ENCODE assay signal across 1 mouse cellular context in genomic region chr7:28436271-28436904, GRCm38 (mm10).
TF ChIP-seq lines count a peak whose summit lies in the region.

No protein-coding gene starts in this region.

TF ChIP-seq in CH12.LX, 34 proteins besides CTCF, POLR2A, EP300 and RAD21:
- TF ChIP-seq MEF2A (IDR thresholded peaks at IDR 0.05; ENCODE audit: borderline replicate concordance, low read depth, low read length) (peak; percentile 39; the same call in 1 of the 2 replicates), USF1 (IDR thresholded peaks at IDR 0.05; ENCODE audit: low read depth, low read length) (no peak), NELFE (IDR thresholded peaks at IDR 0.05; ENCODE audit: low read depth, low read length) (no peak), GABPA (IDR thresholded peaks at IDR 0.05; ENCODE audit: insufficient replicate concordance, low read depth, low read length) (no peak), SIN3A (IDR thresholded peaks at IDR 0.05; ENCODE audit: low read length) (no peak), IRF4 (IDR thresholded peaks at IDR 0.05; ENCODE audit: low read depth, low read length) (0 out of 2 replicates have a peak, but pooled peaks have one; percentile 38), ZC3H11A (IDR thresholded peaks at IDR 0.05; ENCODE audit: low read depth, low read length) (no peak), MYC (IDR thresholded peaks at IDR 0.05; ENCODE audit: low read depth, low read length) (no peak), BHLHE40 (IDR thresholded peaks at IDR 0.05; ENCODE audit: low read depth, low read length) (no peak), POLR2AphosphoS2 (IDR thresholded peaks at IDR 0.05; ENCODE audit: low read depth, low read length) (no peak), CHD1 (IDR thresholded peaks at IDR 0.05; ENCODE audit: low read depth, low read length) (no peak), ELF1 (IDR thresholded peaks at IDR 0.05; ENCODE audit: low read depth, low read length) (peak; percentile 65; the same call in 1 of the 2 replicates), MXI1 (IDR thresholded peaks at IDR 0.05; ENCODE audit: low read depth, low read length) (peak; percentile 91), JUND (conservative IDR thresholded peaks at IDR 0.05; ENCODE audit: low read depth, low read length) (no peak), ZNF384 (IDR thresholded peaks at IDR 0.05; ENCODE audit: low read depth, low read length) (no peak), TCF12 (IDR thresholded peaks at IDR 0.05; ENCODE audit: low read depth, low read length) (peak; percentile 52), ZMIZ1 (IDR thresholded peaks at IDR 0.05; ENCODE audit: low read depth, low read length) (0 out of 2 replicates have a peak, but pooled peaks have one; percentile 64), PAX5 (IDR thresholded peaks at IDR 0.05; ENCODE audit: low read length) (no peak), JUN (IDR thresholded peaks at IDR 0.05; ENCODE audit: insufficient read depth, low read depth, low read length) (no peak), RCOR1 (conservative IDR thresholded peaks at IDR 0.05; ENCODE audit: low read depth, low read length) (no peak), HCFC1 (IDR thresholded peaks at IDR 0.05; ENCODE audit: low read depth, low read length) (no peak; the same call in 1 of the 2 replicates), MAZ (IDR thresholded peaks at IDR 0.05; ENCODE audit: low read depth, low read length) (peak; percentile 64; the same call in 1 of the 2 replicates), SMC3 (IDR thresholded peaks at IDR 0.05; ENCODE audit: low read depth, low read length) (peak; percentile 34), TBP (conservative IDR thresholded peaks at IDR 0.05; ENCODE audit: low read depth, low read length) (no peak), CHD2 (IDR thresholded peaks at IDR 0.05; ENCODE audit: low read length) (peak; percentile 93), KAT2A (IDR thresholded peaks at IDR 0.05; ENCODE audit: insufficient replicate concordance, low read length) (0 out of 2 replicates have a peak, but pooled peaks have one; percentile 39), ZKSCAN1 (IDR thresholded peaks at IDR 0.05; ENCODE audit: borderline replicate concordance, low read depth, low read length) (no peak), UBTF (IDR thresholded peaks at IDR 0.05; ENCODE audit: low read depth, low read length) (no peak), MAX (IDR thresholded peaks at IDR 0.05; ENCODE audit: low read length) (no peak), E2F4 (IDR thresholded peaks at IDR 0.05; ENCODE audit: insufficient replicate concordance, low read depth, low read length) (no peak), NRF1 (IDR thresholded peaks at IDR 0.05; ENCODE audit: low read depth, low read length) (0 out of 2 replicates have a peak, but pooled peaks have one; percentile 41), USF2 (conservative IDR thresholded peaks at IDR 0.05; ENCODE audit: low read depth, low read length) (no peak), ETS1 (conservative IDR thresholded peaks at IDR 0.05; ENCODE audit: low read depth, low read length) (no peak), MAFK (IDR thresholded peaks at IDR 0.05; ENCODE audit: insufficient replicate concordance, low read length) (no peak)
